Mouse (Mus musculus): ENCODE data around the gene Tnfaip2.

Tnfaip2 gene

GRCm38 (mm10) chr12:111478924-111479323 is 36.7 kb downstream of the Tnfaip2 start:
- no peak for DNase-seq (ENCODE audit: low spot score)

GRCm38 (mm10) chr12:111479917-111480316 is 37.6 kb downstream of the Tnfaip2 start:
- no peak for DNase-seq (ENCODE audit: low spot score)

- no peak for DNase-seq (ENCODE audit: low spot score)
These were observed 42.9 kb downstream of the Tnfaip2 start for GRCm38 (mm10) chr12:111485046-111485651.

- no peak for DNase-seq (ENCODE audit: low spot score)
These were observed 43.5 kb downstream of the Tnfaip2 start, which contains the start of gene Gm266 for GRCm38 (mm10) chr12:111485652-111486306. Gene Gm266 (minus strand): TSS chr12:111485823.

- no peak for DNase-seq (ENCODE audit: low spot score)
These were observed 44.2 kb downstream of the Tnfaip2 start for GRCm38 (mm10) chr12:111486455-111486854.

GRCm38 (mm10) chr12:111489261-111489865 is 47.1 kb downstream of the Tnfaip2 start:
- no peak for DNase-seq (ENCODE audit: low spot score)

- DNase-seq (ENCODE audit: low spot score) = no peak
These were observed 52.7 kb downstream of the Tnfaip2 start for GRCm38 (mm10) chr12:111494931-111495330.

DNA sequence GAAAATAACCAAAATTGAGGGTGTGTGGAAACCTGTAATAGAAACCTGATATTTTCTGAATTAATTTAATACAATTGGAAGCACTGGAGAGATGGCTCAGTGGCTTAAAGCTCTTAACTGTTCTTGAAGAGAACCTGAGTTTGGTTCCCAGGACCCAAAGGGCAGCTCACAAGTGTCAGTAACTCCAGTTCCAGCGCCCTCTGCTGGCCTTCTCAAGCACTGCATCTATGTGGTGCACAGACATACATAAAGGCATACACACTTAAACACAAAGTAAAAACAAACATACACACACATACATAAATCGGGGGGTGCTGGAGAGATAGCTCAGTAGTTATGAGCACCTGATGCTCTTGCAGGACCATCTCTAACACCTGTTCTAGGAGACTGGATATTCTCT is 54.8 kb downstream of the Tnfaip2 start:
- DNase-seq (ENCODE audit: low spot score) = no peak

DNA sequence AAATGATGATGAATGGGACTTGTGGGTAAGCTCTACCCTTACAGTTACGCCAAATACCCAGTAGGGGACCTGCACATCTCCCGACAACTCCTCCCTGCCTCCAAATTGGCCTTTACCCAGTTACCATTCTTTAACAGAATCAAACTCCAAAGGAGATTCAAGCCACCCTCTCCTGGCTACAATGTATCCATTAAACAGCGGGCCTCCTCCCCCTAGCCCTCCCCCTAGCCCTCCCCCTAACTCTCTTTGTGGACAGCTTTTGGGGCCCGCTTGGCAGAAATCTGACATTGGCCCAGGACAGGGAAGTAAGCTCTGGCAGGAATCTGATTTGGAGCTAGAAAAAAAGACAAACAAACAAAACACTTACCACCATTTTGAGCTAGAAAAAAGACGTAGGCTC is 57.3 kb downstream of the Tnfaip2 start:
- no peak for DNase-seq (ENCODE audit: low spot score)

- DNase-seq (ENCODE audit: low spot score) = no peak
These were observed 58.5 kb downstream of the Tnfaip2 start for GRCm38 (mm10) chr12:111500725-111501124.

GRCm38 (mm10) chr12:111503063-111503567 is 60.8 kb downstream of the Tnfaip2 start:
- no peak for DNase-seq (ENCODE audit: low spot score)

DNA sequence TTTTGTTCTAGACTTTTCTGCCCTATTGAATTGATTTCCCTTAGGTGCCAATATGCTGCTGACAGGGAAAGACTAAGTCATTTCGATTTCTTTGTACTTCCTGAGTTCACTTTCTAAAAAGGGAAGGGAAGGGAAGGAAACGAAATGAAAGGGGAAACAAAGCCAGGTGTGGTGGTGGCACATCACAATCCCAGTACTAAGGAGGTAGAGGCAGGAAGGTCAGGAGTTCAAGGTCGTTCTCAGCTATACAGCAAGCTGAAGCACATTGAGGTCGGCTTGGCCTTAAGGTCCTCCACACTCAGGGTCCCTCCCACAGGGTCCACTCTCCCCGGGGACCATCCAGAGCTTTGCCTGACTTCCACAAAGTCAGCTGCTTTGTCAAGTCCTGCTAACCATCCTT is 61.3 kb downstream of the Tnfaip2 start:
- no peak for DNase-seq (ENCODE audit: low spot score)
